Mouse (Mus musculus) midbrain, embryonic 12.5 days (tissue): ENCODE measurements around the gene Slc26a3. TPM values are rescaled to one million over a fixed set of nuclear protein-coding genes. Genes with fewer than 3 reads are reported as not detected.

Source experiments
- ATAC-seq: fragments of 200-750 bp; cut with Nextera tagmentation; 2 replicates; pipeline ENCODE4 v1.8.0; 2017; ENCODE audit warnings: low read depth, moderate TSS enrichment, moderate library complexity; ENCODE audit not compliant: low FRiP score
- H3K27ac ChIP-seq: fragments of 300-500 bp; sonication (generic); replicated peaks from 2 replicates; pipeline ENCODE4 v1.5.1; 2016; ENCODE audit warnings: mild to moderate bottlenecking
- H3K27me3 ChIP-seq: fragments of 300-500 bp; sonication (generic); 2 replicates; pipeline ENCODE4 v1.6.1; 2016; ENCODE audit warnings: mild to moderate bottlenecking
- H3K36me3 ChIP-seq: fragments of 300-500 bp; sonication (generic); 2 replicates; pipeline ENCODE4 v1.6.1; 2016
- H3K4me1 ChIP-seq: fragments of 300-500 bp; sonication (generic); 2 replicates; pipeline ENCODE4 v1.6.1; 2016
- H3K4me2 ChIP-seq: fragments of 300-500 bp; sonication (generic); replicated peaks from 2 replicates; pipeline ENCODE4 v1.6.1; 2016; ENCODE audit warnings: mild to moderate bottlenecking, moderate library complexity
- H3K4me3 ChIP-seq: fragments of 300-500 bp; sonication (generic); 2 replicates; pipeline ENCODE4 v1.5.1; 2016; ENCODE audit warnings: mild to moderate bottlenecking
- H3K9ac ChIP-seq: fragments of 300-500 bp; sonication (generic); replicated peaks from 2 replicates; pipeline ENCODE4 v1.6.1; 2016; ENCODE audit warnings: mild to moderate bottlenecking, moderate library complexity
- H3K9me3 ChIP-seq: fragments of 300-500 bp; sonication (generic); 2 replicates; pipeline ENCODE4 v1.6.1; 2016; ENCODE audit warnings: mild to moderate bottlenecking
- WGBS: fragments of 180-500 bp; shearing (Covaris S2); methylation state at CpG from one replicate; pipeline ENCODE4 v1.1.7; 2016; 5-methylcytosine and 5-hydroxymethylcytosine counted together
- polyA plus RNA-seq: library from polyadenylated mRNA; unstranded; fragments of >200 nt; fragmentation: Nextera tagmentation; extraction: Ambion mirVana; gene quantifications from 2 replicates; pipeline ENCODE4 v1.2.1, GENCODE M21; 2016

Slc26a3 gene
- polyA plus RNA-seq, 1 experiment from 2014 or later, result not detected

- WGBS, result 30% methylated on average over 2 of the region's 2 CpGs
- H3K27me3 ChIP-seq, result no peaks in the 10 kb centered on the region
- peaks cover 7% of the 10 kb centered on the region; the same call in 1 of the 2 replicates for H3K4me1 ChIP-seq
- H3K9me3 ChIP-seq, result no peaks in the 10 kb centered on the region
- H3K27ac ChIP-seq, result no peak overlapping the region
- H3K4me2 ChIP-seq, result no peak overlapping the region
- ATAC-seq, result no peak
- H3K4me3 ChIP-seq, result no peak overlapping the region
- no peak overlapping the region for H3K9ac ChIP-seq
- H3K36me3 ChIP-seq, result no peaks in the 10 kb centered on the region
Observed at GRCm38 (mm10) chr12:31380878-31381277, 9.8 kb upstream of the Slc26a3 start.

- H3K9ac ChIP-seq, result no peak overlapping the region
- 71% methylated on average over 2 of the region's 2 CpGs for WGBS
- H3K4me2 ChIP-seq, result no peak overlapping the region
- no peaks in the 10 kb centered on the region for H3K4me1 ChIP-seq
- H3K4me3 ChIP-seq, result no peak overlapping the region
- H3K27ac ChIP-seq, result no peak overlapping the region
- H3K27me3 ChIP-seq, result no peaks in the 10 kb centered on the region
- ATAC-seq, result no peak
- H3K36me3 ChIP-seq, result no peaks in the 10 kb centered on the region
- no peaks in the 10 kb centered on the region for H3K9me3 ChIP-seq
Observed at GRCm38 (mm10) chr12:31382451-31382850, 8.2 kb upstream of the Slc26a3 start.

GRCm38 (mm10) chr12:31387303-31387702 is 3.4 kb upstream of the Slc26a3 start:
- ATAC-seq, result no peak
- 65% methylated on average over 3 of the region's 3 CpGs for WGBS
- Histone ChIP-seq H3K9me3 (no peaks in the 10 kb centered on the region), H3K9ac (no peak overlapping the region), H3K27me3 (no peaks in the 10 kb centered on the region), H3K4me1 (no peaks in the 10 kb centered on the region), H3K36me3 (no peaks in the 10 kb centered on the region), H3K27ac (no peak overlapping the region), H3K4me2 (no peak overlapping the region), H3K4me3 (no peak overlapping the region)

- 91% methylated on average over 12 of the region's 12 CpGs for WGBS
- no peak overlapping the region for H3K4me3 ChIP-seq
- H3K27me3 ChIP-seq, result no peaks in the 10 kb centered on the region
- no peak overlapping the region for H3K27ac ChIP-seq
- no peaks in the 10 kb centered on the region for H3K4me1 ChIP-seq
- ATAC-seq, result no peak
- H3K36me3 ChIP-seq, result no peaks in the 10 kb centered on the region
- no peak overlapping the region for H3K4me2 ChIP-seq
- H3K9me3 ChIP-seq, result no peaks in the 10 kb centered on the region
- H3K9ac ChIP-seq, result no peak overlapping the region
Observed at GRCm38 (mm10) chr12:31391696-31392095, 1.0 kb downstream of the Slc26a3 start.

- WGBS, result 89% methylated on average over 1 of the region's 1 CpGs
- Histone ChIP-seq H3K4me1 (no peaks in the 10 kb centered on the region), H3K4me2 (no peak overlapping the region), H3K36me3 (no peaks in the 10 kb centered on the region), H3K9me3 (no peaks in the 10 kb centered on the region), H3K27ac (no peak overlapping the region), H3K4me3 (no peak overlapping the region), H3K27me3 (no peaks in the 10 kb centered on the region), H3K9ac (no peak overlapping the region)
- no peak for ATAC-seq
Observed at GRCm38 (mm10) chr12:31395895-31396294, 5.2 kb downstream of the Slc26a3 start.

- Histone ChIP-seq H3K4me3 (no peak overlapping the region), H3K9me3 (no peaks in the 10 kb centered on the region), H3K4me1 (no peaks in the 10 kb centered on the region), H3K9ac (no peak overlapping the region), H3K4me2 (no peak overlapping the region), H3K36me3 (no peaks in the 10 kb centered on the region), H3K27me3 (no peaks in the 10 kb centered on the region), H3K27ac (no peak overlapping the region)
- 88% methylated on average over 4 of the region's 4 CpGs for WGBS
- no peak for ATAC-seq
Observed at GRCm38 (mm10) chr12:31397709-31398108, 7.0 kb downstream of the Slc26a3 start.

GRCm38 (mm10) chr12:31400821-31401220 is 10.2 kb downstream of the Slc26a3 start:
- Histone ChIP-seq H3K27me3 (no peaks in the 10 kb centered on the region; the same call in 1 of the 2 replicates), H3K9ac (no peak overlapping the region), H3K4me3 (no peak overlapping the region), H3K9me3 (no peaks in the 10 kb centered on the region), H3K4me2 (no peak overlapping the region), H3K4me1 (no peaks in the 10 kb centered on the region), H3K27ac (no peak overlapping the region), H3K36me3 (no peaks in the 10 kb centered on the region)
- ATAC-seq, result no peak
- 81% methylated on average over 1 of the region's 1 CpGs for WGBS

- H3K9ac ChIP-seq, result no peak overlapping the region
- H3K27me3 ChIP-seq, result no peaks in the 10 kb centered on the region; the same call in 1 of the 2 replicates
- no peak overlapping the region for H3K4me3 ChIP-seq
- no peaks in the 10 kb centered on the region for H3K4me1 ChIP-seq
- no peak for ATAC-seq
- H3K27ac ChIP-seq, result no peak overlapping the region
- no peaks in the 10 kb centered on the region for H3K36me3 ChIP-seq
- no peaks in the 10 kb centered on the region for H3K9me3 ChIP-seq
- 94% methylated on average over 6 of the region's 6 CpGs for WGBS
- no peak overlapping the region for H3K4me2 ChIP-seq
Observed at GRCm38 (mm10) chr12:31401930-31402329, 11.3 kb downstream of the Slc26a3 start.

GRCm38 (mm10) chr12:31404575-31405240 is 14.0 kb downstream of the Slc26a3 start:
- WGBS, result 83% methylated on average over 5 of the region's 5 CpGs
- no peak overlapping the region for H3K4me3 ChIP-seq
- ATAC-seq, result no peak
- H3K4me2 ChIP-seq, result no peak overlapping the region
- no peak overlapping the region for H3K9ac ChIP-seq
- H3K4me1 ChIP-seq, result no peaks in the 10 kb centered on the region
- no peak overlapping the region for H3K27ac ChIP-seq
- no peaks in the 10 kb centered on the region for H3K36me3 ChIP-seq
- H3K9me3 ChIP-seq, result no peaks in the 10 kb centered on the region
- no peaks in the 10 kb centered on the region; the same call in 1 of the 2 replicates for H3K27me3 ChIP-seq

- H3K9ac ChIP-seq, result no peak overlapping the region
- no peak for ATAC-seq
- no peak overlapping the region for H3K27ac ChIP-seq
- H3K27me3 ChIP-seq, result no peaks in the 10 kb centered on the region
- no peaks in the 10 kb centered on the region for H3K9me3 ChIP-seq
- H3K4me1 ChIP-seq, result no peaks in the 10 kb centered on the region
- WGBS, result 66% methylated on average over 2 of the region's 2 CpGs
- no peak overlapping the region for H3K4me3 ChIP-seq
- H3K4me2 ChIP-seq, result no peak overlapping the region
- H3K36me3 ChIP-seq, result no peaks in the 10 kb centered on the region
Observed at GRCm38 (mm10) chr12:31415971-31416370, 25.3 kb downstream of the Slc26a3 start.

- H3K4me3 ChIP-seq, result no peak overlapping the region
- no peak overlapping the region for H3K9ac ChIP-seq
Observed at GRCm38 (mm10) chr12:31421901-31422574, 31.4 kb downstream of the Slc26a3 start.

GRCm38 (mm10) chr12:31437791-31438190 is 47.1 kb downstream of the Slc26a3 start:
- H3K36me3 ChIP-seq, result no peaks in the 10 kb centered on the region
- no peaks in the 10 kb centered on the region for H3K27me3 ChIP-seq
- H3K4me3 ChIP-seq, result no peak overlapping the region
- no peaks in the 10 kb centered on the region for H3K9me3 ChIP-seq
- H3K27ac ChIP-seq, result no peak overlapping the region
- no peak for ATAC-seq
- WGBS, result 82% methylated on average over 6 of the region's 6 CpGs
- H3K9ac ChIP-seq, result no peak overlapping the region
- no peak overlapping the region for H3K4me2 ChIP-seq
- H3K4me1 ChIP-seq, result no peaks in the 10 kb centered on the region

More at GRCm38 (mm10) chr12:31421901-31422574, 31.4 kb downstream of the Slc26a3 start:
- H3K27me3 ChIP-seq, result no peaks in the 10 kb centered on the region
- no peaks in the 10 kb centered on the region for H3K36me3 ChIP-seq
- no peaks in the 10 kb centered on the region for H3K9me3 ChIP-seq
- H3K4me2 ChIP-seq, result no peak overlapping the region
- 72% methylated on average over 3 of the region's 3 CpGs for WGBS
- H3K4me1 ChIP-seq, result no peaks in the 10 kb centered on the region
- no peak for ATAC-seq
- no peak overlapping the region for H3K27ac ChIP-seq
